Mouse (Mus musculus): Measurements from ENCODE around the gene Kctd21.

GRCm38 (mm10) chr7:97302876-97303275 lies 29.3 kb upstream of the Kctd21 start:
- TF ChIP-seq POLR2A (IDR thresholded peaks at IDR 0.05; ENCODE audit: insufficient read depth, low read length) (no peak), CTCF (IDR thresholded peaks at IDR 0.05; ENCODE audit: low read depth, low read length) (no peak), EP300 (IDR thresholded peaks at IDR 0.05; ENCODE audit: insufficient read depth, low read depth, low read length) (no peak)
